Mouse (Mus musculus) ES-E14 (cell line): Measurements from ENCODE around the gene Acss1.

Experiments used
- CHD2 ChIP-seq: IDR thresholded peaks from 2 replicates; pipeline ENCODE4 v1.6.1; 2014; ENCODE audit warnings: mild to moderate bottlenecking, low read depth, low read length, inconsistent platforms
- MAFK ChIP-seq: IDR thresholded peaks from 2 replicates; pipeline ENCODE4 v1.6.1; 2014; ENCODE audit warnings: mild to moderate bottlenecking, low read depth, low read length, inconsistent platforms; ENCODE audit not compliant: insufficient read depth
- ZC3H11A ChIP-seq: IDR thresholded peaks from 2 replicates; pipeline ENCODE4 v1.6.1; 2012; ENCODE audit warnings: low read depth, mild to moderate bottlenecking, inconsistent platforms, low read length, borderline replicate concordance
- ZNF384 ChIP-seq: IDR thresholded peaks from 2 replicates; pipeline ENCODE4 v1.6.1; 2012; ENCODE audit warnings: low read depth, low read length, inconsistent platforms

- no peak for TF ChIP-seq ZC3H11A
- TF ChIP-seq ZNF384, result no peak
- no peak for TF ChIP-seq MAFK
- no peak for TF ChIP-seq CHD2
Observed at GRCm38 (mm10) chr2:150570761-150571160, 97.5 kb downstream of the Acss1 start.
